Mouse (Mus musculus): ENCODE data around the gene Eipr1.
"Not testable (repeated sequence)": the region's sequence is repeated elsewhere in the genome, so short reads cannot be mapped to it uniquely, and the experiment has no call there.

Eipr1 gene

DNA sequence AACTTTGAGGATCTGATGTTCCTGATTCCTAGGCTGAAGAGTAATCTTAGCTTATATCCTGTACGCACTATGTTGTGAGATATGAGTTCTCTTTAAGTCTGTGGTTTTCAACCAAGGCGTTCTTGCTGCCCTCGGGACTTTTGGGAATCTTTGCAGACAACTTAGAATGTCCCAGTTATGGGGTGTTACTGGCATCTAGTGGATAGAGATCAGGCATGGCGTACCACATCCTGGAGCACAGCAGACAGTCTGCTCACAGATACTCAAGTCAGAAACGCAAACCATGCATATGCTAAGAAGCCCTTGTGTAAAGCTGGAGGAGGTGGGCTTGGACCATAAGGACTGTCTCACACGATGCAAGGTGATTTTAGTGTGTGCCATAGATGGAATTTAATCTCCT is 136.1 kb downstream of the Eipr1 start:
- no peak for DNase-seq (ENCODE audit: low read depth, low spot score)

- DNase-seq (ENCODE audit: low read depth, low spot score), result no peak
Observed at GRCm38 (mm10) chr12:28889068-28889674, 137.6 kb downstream of the Eipr1 start.

DNA sequence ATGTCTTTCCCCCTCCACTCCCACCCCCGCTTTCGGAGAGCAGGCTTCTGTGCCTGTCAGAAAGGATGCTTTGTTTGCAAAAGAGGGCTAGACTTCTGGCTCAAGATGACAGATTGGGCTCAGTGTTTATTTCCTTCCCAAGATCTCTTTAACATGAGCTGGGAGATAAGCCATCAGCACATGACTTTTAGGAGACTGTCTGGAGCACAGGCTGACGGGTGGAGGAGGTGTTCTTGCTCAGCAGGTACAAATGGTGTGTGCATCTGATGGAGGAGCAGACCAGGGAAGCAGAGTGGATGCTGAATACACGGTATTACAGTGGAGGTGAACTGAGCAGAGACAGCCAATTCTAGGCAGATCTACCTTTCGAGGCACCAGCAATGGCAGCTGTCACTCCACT is 139.9 kb downstream of the Eipr1 start:
- DNase-seq (ENCODE audit: low read depth, low spot score), result no peak

DNA sequence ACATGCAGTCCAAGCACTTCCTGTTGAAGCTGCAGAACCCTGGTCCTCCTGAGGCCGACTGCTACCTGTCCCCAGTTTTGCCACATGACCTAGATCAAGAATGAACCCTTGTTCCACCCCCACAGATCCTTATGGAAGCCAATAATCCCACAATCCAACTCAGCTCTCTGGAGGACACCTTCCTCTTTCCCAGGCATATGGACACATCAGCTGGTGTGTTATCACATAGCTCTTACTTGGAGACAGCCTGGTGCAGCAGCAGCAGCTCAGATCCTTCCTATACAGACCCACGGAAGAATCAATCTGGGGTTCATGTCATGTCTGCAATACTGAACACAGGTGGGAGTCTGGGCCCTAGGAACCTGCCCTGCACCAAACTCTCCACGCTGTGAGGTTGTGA is 145.0 kb downstream of the Eipr1 start:
- no peak for DNase-seq (ENCODE audit: low read depth, low spot score)

DNA sequence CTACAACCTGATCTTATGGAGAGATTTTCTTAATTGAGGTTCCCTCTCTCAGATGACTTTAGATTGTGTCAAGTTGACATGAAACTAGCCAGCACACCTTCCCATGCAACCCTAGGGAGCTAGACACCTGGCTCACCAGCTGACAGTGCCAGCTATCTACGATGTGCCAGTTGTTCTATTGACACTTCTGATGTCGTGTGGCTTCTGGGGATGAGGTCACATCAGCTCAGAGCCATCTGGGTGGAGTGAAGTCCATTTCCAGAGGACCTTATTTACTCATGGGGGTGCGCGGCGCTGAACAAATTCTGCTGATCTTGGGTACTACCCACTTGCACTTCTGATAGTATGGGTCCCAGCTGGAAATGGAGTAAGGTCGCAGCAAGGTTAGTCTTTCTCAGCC is 146.7 kb downstream of the Eipr1 start:
- DNase-seq (ENCODE audit: low read depth, low spot score), result no peak

GRCm38 (mm10) chr12:28899696-28900095 is 148.1 kb downstream of the Eipr1 start:
- DNase-seq (ENCODE audit: low read depth, low spot score), result no peak

- DNase-seq (ENCODE audit: low read depth, low spot score), result no peak
Observed at GRCm38 (mm10) chr12:28900341-28900740, 148.7 kb downstream of the Eipr1 start.

DNA sequence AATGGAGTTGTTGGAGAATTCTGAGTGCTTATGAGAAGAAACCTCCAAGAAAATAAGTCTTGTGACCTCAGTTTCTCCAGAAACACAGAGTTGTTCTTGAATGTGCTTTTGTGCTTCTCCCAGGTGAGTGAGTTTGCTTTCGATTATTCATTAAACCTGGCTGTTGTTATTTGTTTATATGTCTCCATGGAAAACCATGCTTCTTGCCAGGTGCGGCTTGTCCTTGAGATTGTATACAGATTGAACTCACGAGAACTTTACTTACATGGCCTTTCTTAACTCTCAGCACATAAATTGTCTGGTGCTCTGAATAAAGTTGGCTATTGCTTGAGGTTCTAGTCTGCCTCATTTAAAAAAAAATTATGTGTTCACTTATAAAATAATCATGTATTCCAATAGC is 150.5 kb downstream of the Eipr1 start:
- DNase-seq (ENCODE audit: low read depth, low spot score), result no peak

GRCm38 (mm10) chr12:28903082-28903481 is 151.5 kb downstream of the Eipr1 start:
- no peak for DNase-seq (ENCODE audit: low read depth, low spot score)

DNA sequence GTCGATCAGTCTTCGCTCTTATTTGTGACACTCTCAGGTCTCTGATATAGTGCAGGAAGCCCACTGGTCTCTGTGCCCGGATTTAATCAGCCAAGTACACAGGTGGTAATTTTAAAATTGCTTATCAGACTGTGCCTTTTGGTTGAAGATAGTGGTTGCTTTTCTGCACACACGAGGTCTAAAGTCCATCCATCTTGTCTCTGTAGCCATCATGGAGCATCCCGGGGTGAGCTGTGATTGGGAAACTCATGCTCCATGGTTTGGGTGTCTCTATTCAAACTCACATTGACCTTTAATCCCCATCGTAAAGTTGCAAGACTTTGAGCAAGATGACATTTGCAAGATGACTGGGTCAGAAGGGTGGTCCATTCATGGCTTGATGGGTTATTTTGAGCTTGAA is 153.9 kb downstream of the Eipr1 start:
- no peak for DNase-seq (ENCODE audit: low read depth, low spot score)

- no peak for DNase-seq (ENCODE audit: low read depth, low spot score)
Observed at GRCm38 (mm10) chr12:28906016-28906415, 154.4 kb downstream of the Eipr1 start.

- DNase-seq (ENCODE audit: low read depth, low spot score), result no peak
Observed at GRCm38 (mm10) chr12:28906809-28907297, 155.2 kb downstream of the Eipr1 start.

GRCm38 (mm10) chr12:28907814-28908213 is 156.2 kb downstream of the Eipr1 start:
- DNase-seq (ENCODE audit: low read depth, low spot score), result no peak

- no peak for DNase-seq (ENCODE audit: low read depth, low spot score)
Observed at GRCm38 (mm10) chr12:28909851-28910250, 158.2 kb downstream of the Eipr1 start.

DNA sequence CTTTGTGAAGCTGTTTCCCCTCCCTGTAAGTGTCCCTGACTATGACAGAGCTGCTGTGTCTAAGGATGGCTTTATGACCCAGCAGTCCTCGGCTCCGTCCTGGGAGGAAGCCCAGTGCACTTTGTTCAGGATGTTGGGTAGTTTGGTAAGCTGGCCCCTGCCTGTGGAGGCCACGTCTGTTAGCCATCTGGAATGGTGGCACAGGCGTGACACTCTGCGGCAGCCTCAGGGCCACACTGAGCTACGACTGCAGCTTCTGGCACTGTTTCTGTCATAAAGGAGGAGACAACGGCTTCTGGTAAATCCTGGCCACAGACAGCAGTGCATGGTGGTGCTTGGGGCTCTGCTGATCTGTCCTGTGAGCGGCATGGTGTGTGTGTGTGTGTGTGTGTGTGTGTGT is 159.0 kb downstream of the Eipr1 start:
- DNase-seq (ENCODE audit: low read depth, low spot score), result no peak

GRCm38 (mm10) chr12:28912351-28912936 is 160.8 kb downstream of the Eipr1 start:
- no peak for DNase-seq (ENCODE audit: low read depth, low spot score)

- no peak for DNase-seq (ENCODE audit: low read depth, low spot score)
Observed at GRCm38 (mm10) chr12:28913099-28913498, 161.5 kb downstream of the Eipr1 start.

DNA sequence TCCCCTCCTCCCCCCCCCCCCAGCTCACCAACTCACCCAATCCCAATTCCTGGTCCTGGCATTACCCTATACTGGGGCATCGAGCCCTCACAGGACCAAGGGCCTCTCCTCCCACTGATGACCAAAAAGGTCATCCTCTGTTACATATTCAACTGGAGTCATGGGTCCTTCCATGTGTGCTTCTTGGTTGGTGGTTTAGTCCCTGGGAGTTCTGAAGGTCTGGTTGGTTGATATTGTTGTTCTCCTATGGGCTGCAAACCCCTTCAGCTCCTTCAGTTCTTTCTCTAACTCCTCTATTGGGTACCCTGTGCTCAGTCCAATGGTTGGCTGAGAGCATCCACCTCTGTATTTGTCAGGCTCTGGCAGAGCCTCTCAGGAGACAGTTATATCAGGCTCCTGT is 162.5 kb downstream of the Eipr1 start:
- not testable (repeated sequence) for DNase-seq (ENCODE audit: low read depth, low spot score)

Data from A20 (cell line).